Mouse (Mus musculus) midbrain, embryonic 13.5 days (tissue): ENCODE measurements around the gene Slc17a8. TPM values are rescaled to one million over a fixed set of nuclear protein-coding genes. Genes with fewer than 3 reads are reported as not detected.

Source experiments
- ATAC-seq: fragments of 200-750 bp; cut with Nextera tagmentation; 2 replicates; pipeline ENCODE4 v1.8.0; 2017; ENCODE audit warnings: mild to moderate bottlenecking, moderate TSS enrichment, moderate library complexity
- H3K27ac ChIP-seq: fragments of 300-500 bp; sonication (generic); 2 replicates; pipeline ENCODE4 v1.5.1; 2015; ENCODE audit warnings: inconsistent platforms, mild to moderate bottlenecking, moderate library complexity
- H3K27me3 ChIP-seq: fragments of 300-500 bp; sonication (generic); 2 replicates; pipeline ENCODE4 v1.6.1; 2015; ENCODE audit warnings: mild to moderate bottlenecking, inconsistent platforms
- H3K36me3 ChIP-seq: fragments of 300-500 bp; sonication (generic); 2 replicates; pipeline ENCODE4 v1.6.1; 2015; ENCODE audit warnings: mild to moderate bottlenecking, inconsistent platforms
- H3K4me1 ChIP-seq: fragments of 300-500 bp; sonication (generic); replicated peaks from 2 replicates; pipeline ENCODE4 v1.6.1; 2015; ENCODE audit warnings: inconsistent platforms
- H3K4me2 ChIP-seq: fragments of 300-500 bp; sonication (generic); replicated peaks from 2 replicates; pipeline ENCODE4 v1.6.1; 2015; ENCODE audit warnings: moderate library complexity, mild to moderate bottlenecking, inconsistent platforms
- H3K4me3 ChIP-seq: fragments of 300-500 bp; sonication (generic); replicated peaks from 2 replicates; pipeline ENCODE4 v1.5.1; 2015; ENCODE audit warnings: mild to moderate bottlenecking, inconsistent platforms
- H3K9ac ChIP-seq: fragments of 300-500 bp; sonication (generic); replicated peaks from 2 replicates; pipeline ENCODE4 v1.6.1; 2015; ENCODE audit warnings: mild to moderate bottlenecking, inconsistent platforms
- H3K9me3 ChIP-seq: fragments of 300-500 bp; sonication (generic); 2 replicates; pipeline ENCODE4 v1.6.1; 2016; ENCODE audit warnings: mild to moderate bottlenecking, inconsistent platforms
- WGBS: fragments of 180-500 bp; shearing (Covaris S2); methylation state at CpG from one replicate; pipeline ENCODE4 v1.1.7; 2015; 5-methylcytosine and 5-hydroxymethylcytosine counted together
- polyA plus RNA-seq: library from polyadenylated mRNA; unstranded; fragments of >200 nt; fragmentation: Nextera tagmentation; extraction: Ambion mirVana; gene quantifications from 2 replicates; pipeline ENCODE4 v1.2.1, GENCODE M21; 2015

Gene Slc17a8
- polyA plus RNA-seq, 1 experiment from 2014 or later = 2.3 TPM

- no peak for ATAC-seq
- no peak overlapping the region for H3K9ac ChIP-seq
- 90% methylated on average over 4 of the region's 4 CpGs for WGBS
- no peaks in the 10 kb centered on the region for H3K9me3 ChIP-seq
- H3K4me2 ChIP-seq = no peak overlapping the region
- H3K4me3 ChIP-seq = no peak overlapping the region
- no peaks in the 10 kb centered on the region for H3K36me3 ChIP-seq
- no peak overlapping the region for H3K27ac ChIP-seq
- H3K27me3 ChIP-seq = no peaks in the 10 kb centered on the region
- no peaks in the 10 kb centered on the region for H3K4me1 ChIP-seq
Observed at GRCm38 (mm10) chr10:89551657-89552056, 69.4 kb downstream of the Slc17a8 start.

- Histone ChIP-seq H3K4me2 (no peak overlapping the region), H3K4me1 (no peaks in the 10 kb centered on the region), H3K9me3 (no peaks in the 10 kb centered on the region), H3K36me3 (no peaks in the 10 kb centered on the region), H3K9ac (no peak overlapping the region), H3K4me3 (no peak overlapping the region), H3K27ac (no peak overlapping the region), H3K27me3 (no peaks in the 10 kb centered on the region)
- ATAC-seq = no peak
- WGBS = 62% methylated on average over 6 of the region's 6 CpGs
Observed at GRCm38 (mm10) chr10:89548028-89548427, 73.0 kb downstream of the Slc17a8 start.

GRCm38 (mm10) chr10:89546989-89547388 lies 74.1 kb downstream of the Slc17a8 start:
- 80% methylated on average over 2 of the region's 2 CpGs for WGBS
- H3K36me3 ChIP-seq = no peaks in the 10 kb centered on the region
- no peaks in the 10 kb centered on the region for H3K9me3 ChIP-seq
- H3K9ac ChIP-seq = no peak overlapping the region
- H3K4me1 ChIP-seq = no peaks in the 10 kb centered on the region
- H3K27ac ChIP-seq = no peak overlapping the region
- H3K4me2 ChIP-seq = no peak overlapping the region
- no peak for ATAC-seq
- no peaks in the 10 kb centered on the region for H3K27me3 ChIP-seq
- no peak overlapping the region for H3K4me3 ChIP-seq

DNA sequence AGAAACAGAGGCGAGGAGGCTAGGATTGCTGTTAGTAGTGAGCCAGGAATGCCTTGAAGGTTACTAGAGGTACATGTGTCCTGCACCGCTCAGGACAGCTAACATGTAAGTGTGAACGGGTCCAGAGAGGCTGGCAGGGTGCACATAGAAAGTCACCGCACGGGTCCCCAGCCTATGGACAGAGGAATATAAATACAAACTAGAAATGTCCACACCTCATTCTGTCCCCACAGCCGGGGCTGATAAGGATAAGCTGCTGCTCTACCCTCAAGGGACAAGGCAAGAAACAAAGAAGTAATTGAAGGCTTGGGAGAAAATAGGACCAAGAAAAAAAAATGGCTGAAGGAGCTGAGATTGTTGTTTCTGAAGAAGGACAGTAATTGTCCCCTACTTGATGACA lies 77.2 kb downstream of the Slc17a8 start:
- WGBS = 78% methylated on average over 6 of the region's 6 CpGs
- no peaks in the 10 kb centered on the region for H3K27me3 ChIP-seq
- H3K4me2 ChIP-seq = no peak overlapping the region
- no peaks in the 10 kb centered on the region for H3K4me1 ChIP-seq
- H3K9ac ChIP-seq = no peak overlapping the region
- ATAC-seq = no peak
- no peak overlapping the region for H3K27ac ChIP-seq
- H3K9me3 ChIP-seq = no peaks in the 10 kb centered on the region
- H3K36me3 ChIP-seq = no peaks in the 10 kb centered on the region
- no peak overlapping the region for H3K4me3 ChIP-seq

GRCm38 (mm10) chr10:89542321-89542720 lies 78.7 kb downstream of the Slc17a8 start:
- no peak for ATAC-seq
- H3K27me3 ChIP-seq = no peaks in the 10 kb centered on the region
- H3K9me3 ChIP-seq = no peaks in the 10 kb centered on the region
- no peak overlapping the region for H3K4me2 ChIP-seq
- no peak overlapping the region for H3K27ac ChIP-seq
- no peak overlapping the region for H3K9ac ChIP-seq
- H3K4me1 ChIP-seq = no peaks in the 10 kb centered on the region
- H3K36me3 ChIP-seq = no peaks in the 10 kb centered on the region
- 94% methylated on average over 3 of the region's 3 CpGs for WGBS
- H3K4me3 ChIP-seq = no peak overlapping the region

- H3K27me3 ChIP-seq = no peaks in the 10 kb centered on the region
- H3K4me1 ChIP-seq = no peaks in the 10 kb centered on the region
- no peak within 1 kb of the TSS for H3K27ac ChIP-seq
- H3K36me3 ChIP-seq = no peaks in the 10 kb centered on the region
- H3K4me2 ChIP-seq = no peak within 1 kb of the TSS
- no peak within 1 kb of the TSS for H3K4me3 ChIP-seq
- no peak within 1 kb of the TSS for H3K9ac ChIP-seq
- ATAC-seq = no peak
- 82% methylated on average over 17 of the region's 17 CpGs for whole genome bisulfite sequencing
- no peaks in the 10 kb centered on the region for H3K9me3 ChIP-seq
Observed at GRCm38 (mm10) chr10:89532929-89533727, 87.9 kb downstream of the Slc17a8 start, which contains the start of gene Nr1h4. Gene Nr1h4 (minus strand): TSS chr10:89533585.

DNA sequence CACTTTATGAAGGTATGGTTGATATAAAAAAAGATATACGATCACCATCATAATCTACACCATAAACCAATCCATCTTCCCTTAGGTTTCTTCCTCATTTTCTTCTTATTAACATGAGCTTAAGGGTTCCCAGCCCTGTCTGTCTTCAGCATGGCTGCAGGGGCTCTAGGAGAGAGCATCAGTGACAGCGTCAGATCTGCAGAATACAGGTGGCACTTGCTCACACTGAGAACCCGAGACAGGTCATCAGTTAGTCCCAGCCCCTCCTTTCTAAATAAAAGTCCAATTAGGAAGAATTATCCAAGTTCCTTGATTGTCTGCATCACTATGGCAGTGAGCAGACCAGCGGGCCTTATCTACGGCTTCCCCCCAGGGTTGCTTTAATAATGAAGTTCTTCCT lies 88.6 kb downstream of the Slc17a8 start:
- Histone ChIP-seq H3K4me2 (no peak overlapping the region), H3K27ac (no peak overlapping the region), H3K36me3 (no peaks in the 10 kb centered on the region), H3K4me3 (no peak overlapping the region), H3K27me3 (no peaks in the 10 kb centered on the region), H3K4me1 (no peaks in the 10 kb centered on the region), H3K9ac (no peak overlapping the region), H3K9me3 (no peaks in the 10 kb centered on the region)
- WGBS = 79% methylated on average over 5 of the region's 5 CpGs
- ATAC-seq = no peak

DNA sequence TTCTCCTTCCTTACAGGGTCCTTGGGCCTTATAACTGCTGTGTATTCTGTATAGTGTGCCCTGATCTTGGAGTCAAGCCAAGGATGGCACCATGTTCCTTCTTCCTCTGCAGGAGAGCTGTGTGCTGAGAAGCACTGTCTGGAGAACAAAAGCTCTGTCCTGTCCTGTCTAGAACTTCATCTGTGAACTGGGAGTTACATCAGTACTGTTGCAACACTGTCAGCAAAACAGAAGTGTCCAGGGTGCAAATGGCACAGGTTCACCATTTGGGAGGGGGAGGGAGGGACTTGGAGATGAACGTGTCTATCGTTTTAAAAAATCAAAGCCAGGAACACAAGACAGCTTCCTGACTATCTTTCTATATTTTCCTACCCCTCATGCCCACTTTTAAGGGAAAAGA lies 89.1 kb downstream of the Slc17a8 start:
- H3K9me3 ChIP-seq = no peaks in the 10 kb centered on the region
- no peak overlapping the region for H3K4me3 ChIP-seq
- H3K9ac ChIP-seq = no peak overlapping the region
- no peaks in the 10 kb centered on the region for H3K27me3 ChIP-seq
- WGBS = 100% methylated on average over 2 of the region's 2 CpGs
- ATAC-seq = no peak
- no peaks in the 10 kb centered on the region for H3K36me3 ChIP-seq
- H3K4me1 ChIP-seq = no peaks in the 10 kb centered on the region
- H3K27ac ChIP-seq = no peak overlapping the region
- no peak overlapping the region for H3K4me2 ChIP-seq

GRCm38 (mm10) chr10:89531194-89531634 lies 89.8 kb downstream of the Slc17a8 start:
- peak; percentile 62 for ATAC-seq
- H3K9me3 ChIP-seq = no peaks in the 10 kb centered on the region
- H3K27me3 ChIP-seq = no peaks in the 10 kb centered on the region
- no peak overlapping the region for H3K4me3 ChIP-seq
- WGBS = 61% methylated on average over 5 of the region's 5 CpGs
- H3K27ac ChIP-seq = no peak overlapping the region
- H3K9ac ChIP-seq = no peak overlapping the region
- no peaks in the 10 kb centered on the region for H3K4me1 ChIP-seq
- no peak overlapping the region for H3K4me2 ChIP-seq
- H3K36me3 ChIP-seq = no peaks in the 10 kb centered on the region

GRCm38 (mm10) chr10:89527054-89527453 lies 94.0 kb downstream of the Slc17a8 start:
- Histone ChIP-seq H3K4me2 (no peak overlapping the region), H3K9me3 (no peaks in the 10 kb centered on the region), H3K27me3 (no peaks in the 10 kb centered on the region), H3K4me1 (no peaks in the 10 kb centered on the region), H3K9ac (no peak overlapping the region), H3K27ac (no peak overlapping the region), H3K36me3 (no peaks in the 10 kb centered on the region), H3K4me3 (no peak overlapping the region)
- WGBS = 88% methylated on average over 5 of the region's 5 CpGs
- no peak for ATAC-seq

DNA sequence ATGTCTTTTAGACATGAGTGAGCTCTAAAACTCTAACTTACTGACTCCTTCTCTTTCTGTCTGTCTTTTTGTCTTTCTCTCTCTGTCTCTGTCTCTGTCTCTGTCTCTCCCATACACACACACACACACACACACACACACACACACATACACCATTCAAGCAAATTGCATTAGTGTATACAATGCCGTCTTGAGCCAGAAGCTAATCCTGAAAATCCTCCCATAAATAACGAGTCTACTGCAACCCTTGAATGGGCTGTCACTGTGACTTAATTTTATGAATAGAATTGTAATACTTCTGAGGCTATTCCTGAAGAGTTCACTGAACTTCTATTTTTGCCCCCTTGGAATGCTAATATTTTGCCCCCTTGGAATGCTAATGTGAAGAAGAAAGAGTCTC lies 95.2 kb downstream of the Slc17a8 start:
- no peak overlapping the region for H3K27ac ChIP-seq
- H3K9ac ChIP-seq = no peak overlapping the region
- no peak overlapping the region for H3K4me2 ChIP-seq
- ATAC-seq = no peak
- no peaks in the 10 kb centered on the region for H3K27me3 ChIP-seq
- H3K4me1 ChIP-seq = no peaks in the 10 kb centered on the region
- no peaks in the 10 kb centered on the region for H3K36me3 ChIP-seq
- H3K9me3 ChIP-seq = no peaks in the 10 kb centered on the region
- no peak overlapping the region for H3K4me3 ChIP-seq
- WGBS = 8% methylated on average over 2 of the region's 2 CpGs
